Mouse (Mus musculus) heart, postnatal 0 days (tissue): ENCODE results near the gene Lss. TPM values are rescaled to one million over a fixed set of nuclear protein-coding genes. Genes with fewer than 3 reads are reported as not detected.
A peak's percentile ranks its signal among the peaks of the same experiment; 100 is the strongest.

Experiments
- ATAC-seq: fragments of 200-750 bp; cut with Nextera tagmentation; 2 replicates; pipeline ENCODE4 v1.8.0; 2017; ENCODE audit warnings: low read depth, moderate number of reproducible peaks, moderate library complexity; ENCODE audit not compliant: insufficient read depth
- DNase-seq: peaks from one replicate; pipeline ENCODE4 v3.0.0-alpha.2; 2016; ENCODE audit warnings: low spot score
- H3K27ac ChIP-seq: fragments of 300-500 bp; sonication (generic); 2 replicates; pipeline ENCODE4 v1.5.1; 2014; ENCODE audit warnings: low read depth, mild to moderate bottlenecking
- H3K27me3 ChIP-seq: fragments of 300-500 bp; sonication (generic); 2 replicates; pipeline ENCODE4 v1.6.1; 2014; ENCODE audit warnings: low read length, mixed read lengths; ENCODE audit not compliant: control insufficient read depth, insufficient read depth
- H3K36me3 ChIP-seq: fragments of 300-500 bp; sonication (generic); replicated peaks from 2 replicates; pipeline ENCODE4 v1.6.1; 2014; ENCODE audit warnings: low read length, mixed read lengths; ENCODE audit not compliant: control insufficient read depth, insufficient read depth
- H3K4me1 ChIP-seq: fragments of 300-500 bp; sonication (generic); 2 replicates; pipeline ENCODE4 v1.6.1; 2014; ENCODE audit warnings: antibody characterized with exemption; ENCODE audit not compliant: control insufficient read depth, insufficient read depth
- H3K4me2 ChIP-seq: fragments of 300-500 bp; sonication (generic); 2 replicates; pipeline ENCODE4 v1.6.1; 2014; ENCODE audit warnings: low read depth, mild to moderate bottlenecking, low read length, moderate library complexity
- H3K4me3 ChIP-seq: fragments of 300-500 bp; sonication (generic); 2 replicates; pipeline ENCODE4 v1.5.1; 2014; ENCODE audit warnings: low read depth, low read length
- H3K9ac ChIP-seq: fragments of 300-500 bp; sonication (generic); replicated peaks from 2 replicates; pipeline ENCODE4 v1.6.1; 2014; ENCODE audit warnings: low read depth, low read length, mixed read lengths
- H3K9me3 ChIP-seq: fragments of 300-500 bp; sonication (generic); replicated peaks from 2 replicates; pipeline ENCODE4 v1.6.1; 2016; ENCODE audit warnings: low read length; ENCODE audit not compliant: control insufficient read depth
- CTCF ChIP-seq: IDR thresholded peaks from 2 replicates; pipeline ENCODE4 v1.5.1; 2016; ENCODE audit warnings: antibody characterized with exemption, control low read depth, low read depth
- EP300 ChIP-seq: IDR thresholded peaks from 2 replicates; pipeline ENCODE4 v1.6.1; 2016; ENCODE audit warnings: antibody characterized with exemption, low read depth
- WGBS: fragments of 180-500 bp; shearing (Covaris S2); extraction: QIAGEN DNeasy Blood & Tissue Kit; methylation state at CpG from one replicate; pipeline ENCODE4 v1.1.7; 2014; 5-methylcytosine and 5-hydroxymethylcytosine counted together
- polyA plus RNA-seq: library from polyadenylated mRNA; unstranded; fragments of >200 nt; fragmentation: Nextera tagmentation; extraction: Ambion mirVana; gene quantifications from 2 replicates; pipeline ENCODE4 v1.2.1, GENCODE M21; 2015
- total RNA-seq: library from RNA; depleted of rRNA; stranded (reverse); fragments of >200 nt; gene quantifications from 2 replicates; pipeline ENCODE4 v1.2.3, GENCODE M21; 2014; ENCODE audit warnings: low replicate concordance

Gene Lss
- total and polyA plus RNA-seq, 2 experiments from 2014 or later, result 4.9 to 7.8 TPM

GRCm38 (mm10) chr10:76561972-76562371 is 30.6 kb downstream of the Lss start, which contains the start of gene Spatc1l:
TSS of gene Spatc1l (plus strand) at chr10:76562272.
- Histone ChIP-seq H3K4me2 (no peak within 1 kb of the TSS), H3K9me3 (no peaks in the 10 kb centered on the region), H3K27ac (no peak within 1 kb of the TSS), H3K4me1 (no peaks in the 10 kb centered on the region), H3K27me3 (no peaks in the 10 kb centered on the region), H3K36me3 (no peaks in the 10 kb centered on the region), H3K4me3 (no peak within 1 kb of the TSS), H3K9ac (no peak within 1 kb of the TSS)
- TF ChIP-seq EP300 (no peak), CTCF (no peak)
- DNase-seq, result no peak
- ATAC-seq, result no peak
- 87% methylated on average over 10 of the region's 10 CpGs for WGBS

- ATAC-seq, result no peak
- TF ChIP-seq EP300, result no peak
- no peak for TF ChIP-seq CTCF
- H3K4me1 ChIP-seq, result no peaks in the 10 kb centered on the region
- H3K4me3 ChIP-seq, result no peak overlapping the region
- H3K9me3 ChIP-seq, result no peaks in the 10 kb centered on the region
- no peak for DNase-seq
- no peak overlapping the region for H3K4me2 ChIP-seq
- no peaks in the 10 kb centered on the region for H3K36me3 ChIP-seq
- no peak overlapping the region for H3K27ac ChIP-seq
- H3K9ac ChIP-seq, result no peak overlapping the region
- 91% methylated on average over 22 of the region's 22 CpGs for WGBS
- no peaks in the 10 kb centered on the region for H3K27me3 ChIP-seq
Measured at GRCm38 (mm10) chr10:76569996-76570685, 38.8 kb downstream of the Lss start.

- Histone ChIP-seq H3K4me2 (no peak overlapping the region), H3K4me3 (no peak overlapping the region), H3K27ac (no peak overlapping the region), H3K9me3 (no peaks in the 10 kb centered on the region), H3K27me3 (no peaks in the 10 kb centered on the region), H3K9ac (no peak overlapping the region), H3K4me1 (no peaks in the 10 kb centered on the region), H3K36me3 (no peaks in the 10 kb centered on the region)
- TF ChIP-seq CTCF (no peak), EP300 (no peak)
- DNase-seq (no peak), ATAC-seq (no peak)
- 65% methylated on average over 2 of the region's 2 CpGs for WGBS
Measured at GRCm38 (mm10) chr10:76571070-76571469, 39.7 kb downstream of the Lss start.

GRCm38 (mm10) chr10:76572151-76572550 is 40.8 kb downstream of the Lss start:
- H3K4me3 ChIP-seq, result no peak overlapping the region
- DNase-seq (no peak), ATAC-seq (no peak)
- no peaks in the 10 kb centered on the region for H3K27me3 ChIP-seq
- H3K36me3 ChIP-seq, result no peaks in the 10 kb centered on the region
- H3K9ac ChIP-seq, result no peak overlapping the region
- no peaks in the 10 kb centered on the region for H3K9me3 ChIP-seq
- no peak overlapping the region for H3K27ac ChIP-seq
- no peak overlapping the region for H3K4me2 ChIP-seq
- no peak for TF ChIP-seq CTCF
- TF ChIP-seq EP300, result no peak
- 81% methylated on average over 3 of the region's 3 CpGs for WGBS
- no peaks in the 10 kb centered on the region for H3K4me1 ChIP-seq

GRCm38 (mm10) chr10:76575374-76575773 is 44.0 kb downstream of the Lss start, which contains the start of gene Ftcd:
TSS of gene Ftcd (plus strand) at chr10:76575648.
- no peak for DNase-seq
- H3K9me3 ChIP-seq, result no peaks in the 10 kb centered on the region
- H3K4me1 ChIP-seq, result no peaks in the 10 kb centered on the region
- H3K27ac ChIP-seq, result no peak within 1 kb of the TSS
- no peak within 1 kb of the TSS for H3K4me3 ChIP-seq
- H3K36me3 ChIP-seq, result no peaks in the 10 kb centered on the region
- no peak for TF ChIP-seq CTCF
- no peak for TF ChIP-seq EP300
- no peak within 1 kb of the TSS for H3K4me2 ChIP-seq
- ATAC-seq, result no peak
- no peaks in the 10 kb centered on the region for H3K27me3 ChIP-seq
- no peak within 1 kb of the TSS for H3K9ac ChIP-seq
- 87% methylated on average over 3 of the region's 3 CpGs for WGBS

- Histone ChIP-seq H3K4me3 (no peak overlapping the region), H3K27me3 (no peaks in the 10 kb centered on the region), H3K9ac (no peak overlapping the region), H3K4me1 (no peaks in the 10 kb centered on the region), H3K9me3 (no peaks in the 10 kb centered on the region), H3K4me2 (no peak overlapping the region), H3K27ac (no peak overlapping the region), H3K36me3 (no peaks in the 10 kb centered on the region)
- ATAC-seq (peak; percentile 47; the same call in 1 of the 2 replicates), DNase-seq (peak; percentile 42)
- no peak for TF ChIP-seq EP300
- TF ChIP-seq CTCF, result no peak
- WGBS, result 54% methylated on average over 7 of the region's 7 CpGs
Measured at GRCm38 (mm10) chr10:76576920-76577319, 45.5 kb downstream of the Lss start.
